Mouse (Mus musculus): ENCODE measurements around the gene Lrrc71. TPM values are rescaled to one million over a fixed set of nuclear protein-coding genes. Genes with fewer than 3 reads are reported as not detected.

The Lrrc71 gene
- polyA plus RNA-seq, 1 experiment from 2014 or later, result 1.2 TPM

GRCm38 (mm10) chr3:87758641-87759040 is 10.2 kb upstream of the Lrrc71 start:
- 40% methylated on average over 4 of the region's 5 CpGs for WGBS
- no peak for DNase-seq (ENCODE audit: low spot score)
- no peaks in the 10 kb centered on the region for H3K9me3 ChIP-seq
- no peak overlapping the region for H3K4me3 ChIP-seq
- peaks cover 70% of the 10 kb centered on the region for H3K27me3 ChIP-seq (ENCODE audit: insufficient read depth, poor library complexity, severe bottlenecking)
- H3K4me1 ChIP-seq (replicated peaks), result peaks cover 60% of the 10 kb centered on the region
- no peak overlapping the region for H3K27ac ChIP-seq
- H3K36me3 ChIP-seq, result 0 out of 2 replicates have a peak, but pooled peaks cover under 1% of the 10 kb centered on the region

- 0 out of 2 replicates have a peak, but pooled peaks cover 7% of the 10 kb centered on the region for H3K36me3 ChIP-seq
- H3K9me3 ChIP-seq, result no peaks in the 10 kb centered on the region
- DNase-seq (ENCODE audit: low spot score), result no peak
- H3K27ac ChIP-seq, result no peak overlapping the region
- peaks cover 40% of the 10 kb centered on the region for H3K4me1 ChIP-seq (replicated peaks)
- peaks cover 68% of the 10 kb centered on the region for H3K27me3 ChIP-seq (ENCODE audit: insufficient read depth, poor library complexity, severe bottlenecking)
- H3K4me3 ChIP-seq, result peak overlapping the region; percentile 38
- 52% methylated on average over 20 of the region's 20 CpGs for WGBS
Observed at GRCm38 (mm10) chr3:87756488-87756887, 8.1 kb upstream of the Lrrc71 start.

GRCm38 (mm10) chr3:87755964-87756363 is 7.5 kb upstream of the Lrrc71 start:
- Histone ChIP-seq H3K36me3 (0 out of 2 replicates have a peak, but pooled peaks cover 7% of the 10 kb centered on the region), H3K4me1 (replicated peaks) (peaks cover 35% of the 10 kb centered on the region), H3K9me3 (no peaks in the 10 kb centered on the region), H3K27ac (peak overlapping the region; percentile 66), H3K27me3 (ENCODE audit: insufficient read depth, poor library complexity, severe bottlenecking) (peaks cover 68% of the 10 kb centered on the region), H3K4me3 (peak overlapping the region; percentile 38)
- DNase-seq (ENCODE audit: low spot score), result peak; percentile 89
- WGBS, result 4% methylated on average over 24 of the region's 24 CpGs

GRCm38 (mm10) chr3:87753829-87754228 is 5.4 kb upstream of the Lrrc71 start:
- 86% methylated on average over 13 of the region's 13 CpGs for WGBS
- no peak overlapping the region for H3K4me3 ChIP-seq
- no peaks in the 10 kb centered on the region for H3K9me3 ChIP-seq
- peaks cover 20% of the 10 kb centered on the region for H3K4me1 ChIP-seq (replicated peaks)
- H3K27me3 ChIP-seq (ENCODE audit: insufficient read depth, poor library complexity, severe bottlenecking), result peaks cover 62% of the 10 kb centered on the region
- DNase-seq (ENCODE audit: low spot score), result no peak
- no peak overlapping the region for H3K27ac ChIP-seq
- H3K36me3 ChIP-seq, result 0 out of 2 replicates have a peak, but pooled peaks cover 10% of the 10 kb centered on the region

GRCm38 (mm10) chr3:87752567-87752966 is 4.1 kb upstream of the Lrrc71 start:
- Histone ChIP-seq H3K4me3 (no peak overlapping the region), H3K27ac (no peak overlapping the region), H3K9me3 (no peaks in the 10 kb centered on the region), H3K36me3 (0 out of 2 replicates have a peak, but pooled peaks cover 10% of the 10 kb centered on the region), H3K4me1 (replicated peaks) (peaks cover 22% of the 10 kb centered on the region), H3K27me3 (ENCODE audit: insufficient read depth, poor library complexity, severe bottlenecking) (peaks cover 50% of the 10 kb centered on the region)
- no peak for DNase-seq (ENCODE audit: low spot score)
- 87% methylated on average over 3 of the region's 3 CpGs for WGBS

GRCm38 (mm10) chr3:87749977-87750376 is 1.6 kb upstream of the Lrrc71 start:
- Histone ChIP-seq H3K9me3 (no peaks in the 10 kb centered on the region), H3K4me1 (replicated peaks) (peaks cover 19% of the 10 kb centered on the region), H3K27me3 (ENCODE audit: insufficient read depth, poor library complexity, severe bottlenecking) (peaks cover 24% of the 10 kb centered on the region), H3K4me3 (no peak overlapping the region), H3K27ac (no peak overlapping the region), H3K36me3 (0 out of 2 replicates have a peak, but pooled peaks cover 10% of the 10 kb centered on the region)
- WGBS, result 89% methylated on average over 12 of the region's 12 CpGs
- DNase-seq (ENCODE audit: low spot score), result no peak

- peak; percentile 52 for DNase-seq (ENCODE audit: low spot score)
- peaks cover 25% of the 10 kb centered on the region for H3K4me1 ChIP-seq (replicated peaks)
- 17% methylated on average over 5 of the region's 5 CpGs for WGBS
- 0 out of 2 replicates have a peak, but pooled peaks cover 10% of the 10 kb centered on the region for H3K36me3 ChIP-seq
- H3K27ac ChIP-seq, result no peak overlapping the region
- no peak overlapping the region for H3K4me3 ChIP-seq
- H3K9me3 ChIP-seq, result no peaks in the 10 kb centered on the region
- peaks cover 15% of the 10 kb centered on the region; the same call in 1 of the 2 replicates for H3K27me3 ChIP-seq (ENCODE audit: insufficient read depth, poor library complexity, severe bottlenecking)
Observed at GRCm38 (mm10) chr3:87749036-87749435, 611 bp upstream of the Lrrc71 start.

GRCm38 (mm10) chr3:87745036-87745659 is 3.3 kb downstream of the Lrrc71 start:
- 31% methylated on average over 18 of the region's 18 CpGs for WGBS
- H3K27ac ChIP-seq, result peak overlapping the region; percentile 81
- no peaks in the 10 kb centered on the region for H3K9me3 ChIP-seq
- H3K4me3 ChIP-seq, result peak overlapping the region; percentile 35
- H3K36me3 ChIP-seq, result 0 out of 2 replicates have a peak, but pooled peaks cover 3% of the 10 kb centered on the region
- H3K4me1 ChIP-seq (replicated peaks), result peaks cover 25% of the 10 kb centered on the region
- H3K27me3 ChIP-seq (ENCODE audit: insufficient read depth, poor library complexity, severe bottlenecking), result peaks cover 2% of the 10 kb centered on the region; the same call in 1 of the 2 replicates
- no peak for DNase-seq (ENCODE audit: low spot score)

GRCm38 (mm10) chr3:87743927-87744326 is 4.5 kb downstream of the Lrrc71 start:
- Histone ChIP-seq H3K36me3 (peaks cover 10% of the 10 kb centered on the region), H3K27ac (no peak overlapping the region), H3K27me3 (ENCODE audit: insufficient read depth, poor library complexity, severe bottlenecking) (no peaks in the 10 kb centered on the region), H3K4me1 (replicated peaks) (peaks cover 25% of the 10 kb centered on the region), H3K9me3 (no peaks in the 10 kb centered on the region), H3K4me3 (no peak overlapping the region)
- WGBS, result 88% methylated on average over 4 of the region's 4 CpGs
- DNase-seq (ENCODE audit: low spot score), result no peak

- no peak overlapping the region for H3K4me3 ChIP-seq
- peaks cover 18% of the 10 kb centered on the region for H3K4me1 ChIP-seq (replicated peaks)
- H3K9me3 ChIP-seq, result no peaks in the 10 kb centered on the region
- H3K27ac ChIP-seq, result no peak overlapping the region
- H3K36me3 ChIP-seq, result peaks cover 21% of the 10 kb centered on the region
- no peak for DNase-seq (ENCODE audit: low spot score)
- H3K27me3 ChIP-seq (ENCODE audit: insufficient read depth, poor library complexity, severe bottlenecking), result no peaks in the 10 kb centered on the region
- 88% methylated on average over 16 of the region's 16 CpGs for WGBS
Observed at GRCm38 (mm10) chr3:87742735-87743134, 5.7 kb downstream of the Lrrc71 start.

GRCm38 (mm10) chr3:87742013-87742412 is 6.4 kb downstream of the Lrrc71 start:
- WGBS, result 91% methylated on average over 3 of the region's 3 CpGs
- DNase-seq (ENCODE audit: low spot score), result no peak
- H3K4me3 ChIP-seq, result no peak overlapping the region
- H3K27me3 ChIP-seq (ENCODE audit: insufficient read depth, poor library complexity, severe bottlenecking), result no peaks in the 10 kb centered on the region
- H3K4me1 ChIP-seq (replicated peaks), result peaks cover 18% of the 10 kb centered on the region
- H3K27ac ChIP-seq, result no peak overlapping the region
- peaks cover 27% of the 10 kb centered on the region for H3K36me3 ChIP-seq
- H3K9me3 ChIP-seq, result no peaks in the 10 kb centered on the region

GRCm38 (mm10) chr3:87738906-87739305 is 9.5 kb downstream of the Lrrc71 start:
- no peak overlapping the region for H3K4me3 ChIP-seq
- 88% methylated on average over 5 of the region's 5 CpGs for WGBS
- H3K4me1 ChIP-seq (replicated peaks), result 0 out of 2 replicates have a peak, but pooled peaks cover 5% of the 10 kb centered on the region
- H3K27ac ChIP-seq, result no peak overlapping the region
- H3K27me3 ChIP-seq (ENCODE audit: insufficient read depth, poor library complexity, severe bottlenecking), result no peaks in the 10 kb centered on the region
- DNase-seq (ENCODE audit: low spot score), result no peak
- peaks cover 58% of the 10 kb centered on the region for H3K36me3 ChIP-seq
- H3K9me3 ChIP-seq, result no peaks in the 10 kb centered on the region

- Histone ChIP-seq H3K4me1 (replicated peaks) (0 out of 2 replicates have a peak, but pooled peaks cover 5% of the 10 kb centered on the region), H3K27me3 (ENCODE audit: insufficient read depth, poor library complexity, severe bottlenecking) (no peaks in the 10 kb centered on the region), H3K27ac (no peak overlapping the region), H3K4me3 (no peak overlapping the region), H3K36me3 (peaks cover 94% of the 10 kb centered on the region), H3K9me3 (no peaks in the 10 kb centered on the region)
- DNase-seq (ENCODE audit: low spot score), result no peak
- WGBS, result 80% methylated on average over 9 of the region's 9 CpGs
Observed at GRCm38 (mm10) chr3:87735335-87735734, 13.1 kb downstream of the Lrrc71 start.
